Mouse (Mus musculus): ENCODE results near the gene Flvcr1.
A peak's percentile ranks its signal among the peaks of the same experiment; 100 is the strongest.
"Not testable (repeated sequence)": the region's sequence is repeated elsewhere in the genome, so short reads cannot be mapped to it uniquely, and the experiment has no call there.

The Flvcr1 gene

DNA sequence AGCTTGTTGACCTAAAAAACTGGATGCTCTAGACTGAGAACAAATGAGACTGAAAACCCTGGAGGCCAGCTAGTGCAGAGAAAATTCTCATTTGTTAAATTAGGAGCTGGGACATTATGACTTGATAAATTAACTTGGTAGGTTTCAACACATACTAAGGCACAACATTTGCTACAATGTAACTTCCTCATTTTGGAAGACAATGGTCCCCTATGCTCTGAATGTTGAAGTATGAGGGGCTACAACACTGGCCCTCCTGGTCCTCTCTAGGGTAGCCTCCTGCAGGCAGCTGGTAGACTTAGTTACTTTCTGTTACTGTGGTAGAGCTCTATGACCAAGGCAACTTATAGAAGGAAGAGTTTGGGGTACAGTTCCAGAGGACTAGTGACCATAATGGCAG is 15.4 kb upstream of the Flvcr1 start:
- DNase-seq (ENCODE audit: low read depth, low spot score): no peak

DNA sequence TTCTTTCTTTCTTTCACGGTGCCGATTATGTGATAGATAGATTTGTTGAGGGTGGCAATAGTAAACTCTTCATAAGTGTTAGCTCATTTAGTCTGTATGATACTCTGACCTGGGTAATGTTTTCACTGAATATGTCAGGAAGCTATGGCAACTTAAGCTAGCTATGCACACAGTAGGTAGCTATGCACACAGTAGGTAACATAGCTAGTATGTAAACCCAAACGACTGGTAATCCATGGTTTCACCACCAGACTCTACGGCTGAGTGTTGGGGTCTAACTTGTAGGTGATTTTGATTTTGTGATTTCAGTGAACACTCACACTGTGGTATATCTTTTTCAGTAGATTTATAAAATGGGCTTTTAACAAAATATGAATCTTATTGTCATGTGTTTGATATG is 12.0 kb upstream of the Flvcr1 start:
- no peak for DNase-seq (ENCODE audit: low read depth, low spot score)

- DNase-seq (ENCODE audit: low read depth, low spot score): no peak
These were observed 10.8 kb upstream of the Flvcr1 start, which contains the start of gene Spata45 for GRCm38 (mm10) chr1:191036554-191037334. Gene Spata45 (plus strand): TSS chr1:191036639.

- DNase-seq (ENCODE audit: low read depth, low spot score): peak; percentile 31
These were observed 9.7 kb upstream of the Flvcr1 start for GRCm38 (mm10) chr1:191035649-191036048.

DNA sequence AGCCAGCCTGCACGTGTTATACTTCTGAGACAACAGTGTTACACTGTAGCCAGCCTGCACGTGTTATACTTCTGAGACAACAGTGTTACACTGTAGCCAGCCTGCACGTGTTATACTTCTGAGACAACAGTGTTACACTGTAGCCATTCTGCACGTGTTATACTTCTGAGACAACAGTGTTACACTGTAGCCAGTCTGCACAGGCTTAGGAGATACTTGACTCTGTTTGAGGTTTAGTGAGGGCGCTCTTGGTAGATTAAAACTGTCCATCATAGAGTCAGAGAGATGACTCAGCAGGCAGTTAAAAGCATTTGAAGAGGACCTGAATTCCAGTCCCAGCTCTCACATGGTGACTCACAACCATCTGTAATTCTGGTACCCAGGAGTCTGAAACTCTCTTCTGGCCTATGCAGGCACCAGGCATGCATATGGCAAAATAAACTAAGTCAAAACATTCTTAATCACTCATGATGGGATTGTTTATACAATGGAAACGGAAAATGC is 5.0 kb upstream of the Flvcr1 start:
- DNase-seq (ENCODE audit: low read depth, low spot score): not testable (repeated sequence)

GRCm38 (mm10) chr1:191030182-191030581 is 4.2 kb upstream of the Flvcr1 start:
- DNase-seq (ENCODE audit: low read depth, low spot score): no peak

DNA sequence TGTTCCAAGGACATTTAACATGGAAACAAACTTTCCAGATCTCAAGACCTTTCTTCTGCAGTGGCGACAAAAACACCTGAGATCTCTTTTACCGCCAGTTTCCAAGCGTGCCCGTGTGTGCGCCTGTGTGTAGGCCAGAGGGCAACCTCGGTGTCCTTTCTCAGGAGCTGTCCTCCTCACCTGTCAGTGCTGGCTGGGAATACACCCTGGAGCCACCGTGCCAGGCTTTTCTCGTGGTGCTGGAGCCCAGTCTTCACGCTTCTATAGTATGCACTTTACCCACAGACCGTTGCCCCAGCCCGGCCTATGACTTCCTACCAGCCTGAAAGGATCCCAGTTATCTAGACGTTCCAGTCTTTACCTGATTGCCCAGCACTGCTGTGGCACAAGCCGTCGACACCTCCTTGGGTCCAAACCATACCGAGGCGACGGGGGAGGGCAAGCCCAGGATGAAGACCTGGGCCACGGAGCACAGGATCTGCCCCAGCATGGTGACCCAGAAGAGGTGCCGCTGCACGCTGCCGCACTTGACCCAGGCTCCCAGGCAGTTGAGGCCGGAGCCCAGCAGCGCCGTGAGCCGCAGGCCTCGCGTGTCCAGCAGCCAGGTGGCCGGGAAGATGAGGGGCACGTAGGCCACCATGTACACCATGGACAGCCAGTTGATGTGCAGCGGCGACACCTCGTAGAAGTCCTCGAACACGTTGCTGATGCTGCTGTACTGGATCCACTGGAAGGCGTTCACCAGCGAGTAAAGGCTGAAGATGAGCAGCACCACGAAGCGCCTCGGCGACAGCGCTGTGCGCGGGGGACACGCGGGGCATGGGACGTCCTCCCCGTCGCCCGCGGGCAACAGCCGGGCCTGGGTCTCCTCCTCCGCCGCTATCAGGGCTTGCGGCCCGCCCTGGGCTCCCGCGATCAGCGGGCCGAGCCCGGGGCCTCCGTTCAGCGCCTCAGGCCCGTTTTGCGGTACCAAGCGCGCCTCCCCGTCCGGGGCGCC is 644 bp downstream of the Flvcr1 start:
- DNase-seq (ENCODE audit: low read depth, low spot score): peak; percentile 35

DNA sequence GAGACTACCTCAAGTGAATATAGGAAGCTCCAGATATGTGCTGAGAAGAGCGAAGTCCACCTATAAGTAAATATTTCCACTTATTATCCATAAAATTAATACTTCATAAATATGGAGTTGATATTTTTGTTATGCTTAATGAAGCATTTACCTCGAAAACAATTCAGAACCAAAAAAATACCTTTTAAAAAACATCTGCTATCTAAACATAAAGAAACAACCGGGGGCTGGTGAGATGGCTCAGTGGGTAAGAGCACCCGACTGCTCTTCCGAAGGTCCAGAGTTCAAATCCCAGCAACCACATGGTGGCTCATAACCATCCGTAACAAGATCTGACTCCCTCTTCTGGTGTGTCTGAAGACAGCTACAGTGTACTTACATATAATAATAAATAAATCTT is 2.2 kb downstream of the Flvcr1 start:
- not testable (repeated sequence) for DNase-seq (ENCODE audit: low read depth, low spot score)

GRCm38 (mm10) chr1:191023140-191023539 is 2.8 kb downstream of the Flvcr1 start:
- no peak for DNase-seq (ENCODE audit: low read depth, low spot score)

GRCm38 (mm10) chr1:191021016-191021415 is 4.9 kb downstream of the Flvcr1 start:
- DNase-seq (ENCODE audit: low read depth, low spot score): no peak

- no peak for DNase-seq (ENCODE audit: low read depth, low spot score)
These were observed 5.6 kb downstream of the Flvcr1 start for GRCm38 (mm10) chr1:191020217-191020924.

- DNase-seq (ENCODE audit: low read depth, low spot score): no peak
These were observed 6.2 kb downstream of the Flvcr1 start for GRCm38 (mm10) chr1:191019803-191020202.

DNA sequence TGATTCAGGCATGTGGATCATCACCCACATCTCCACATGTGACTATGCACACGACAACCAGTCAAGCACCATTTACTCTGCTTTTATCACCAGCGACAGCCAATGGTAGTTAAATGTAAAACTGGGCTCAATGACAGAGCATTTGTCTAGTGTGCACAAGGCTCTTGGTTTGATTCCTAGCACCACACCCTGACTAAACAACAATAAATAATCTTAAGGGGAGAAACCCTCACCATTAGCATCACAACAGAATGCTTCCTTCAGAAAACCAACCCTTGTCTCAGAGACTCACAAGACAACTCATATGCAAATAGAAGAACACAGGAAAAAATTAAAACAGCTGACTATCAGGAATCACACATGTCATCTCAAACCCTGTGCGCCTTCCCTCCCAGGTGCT is 11.7 kb downstream of the Flvcr1 start:
- DNase-seq (ENCODE audit: low read depth, low spot score): no peak

DNA sequence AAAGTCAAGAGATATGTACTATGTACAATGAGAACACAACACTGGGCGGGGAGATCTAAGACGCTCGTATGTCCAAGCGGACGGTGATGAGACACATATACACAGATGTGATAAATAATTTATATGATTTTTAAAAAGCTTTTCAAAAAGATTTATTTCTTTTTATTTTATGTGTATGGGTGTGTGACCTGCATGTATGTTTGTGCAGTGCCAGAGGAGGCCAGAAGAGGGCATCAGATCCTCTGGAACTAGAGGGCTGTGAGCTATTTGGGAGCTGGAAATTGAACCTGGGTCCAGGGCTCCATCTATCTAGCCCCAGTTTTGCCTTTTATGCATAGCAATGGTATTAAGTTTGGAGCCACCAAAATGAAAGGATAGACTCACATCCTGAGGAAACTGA is 17.3 kb downstream of the Flvcr1 start:
- no peak for DNase-seq (ENCODE audit: low read depth, low spot score)

- no peak for DNase-seq (ENCODE audit: low read depth, low spot score)
These were observed 23.8 kb downstream of the Flvcr1 start for GRCm38 (mm10) chr1:191002201-191002600.

DNA sequence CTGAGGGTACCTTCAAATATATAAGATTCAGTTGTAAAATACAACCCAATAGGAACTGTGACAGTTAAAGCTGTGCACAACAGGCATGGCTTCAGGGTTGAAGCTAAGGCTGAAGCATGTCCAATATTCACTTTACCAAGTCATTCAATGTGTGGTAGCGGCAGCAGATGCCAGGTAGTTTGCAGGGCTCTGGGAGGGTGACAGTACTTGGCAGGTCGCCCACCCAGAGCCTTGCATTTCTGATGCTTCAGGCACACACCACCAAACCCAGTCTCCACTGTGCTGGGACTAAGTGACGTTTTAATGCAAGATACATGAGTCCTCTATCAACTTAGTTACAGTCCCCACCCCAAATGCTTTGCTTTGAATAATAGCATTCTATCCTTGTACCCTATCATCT is 25.3 kb downstream of the Flvcr1 start:
- DNase-seq (ENCODE audit: low read depth, low spot score): no peak

- no peak for DNase-seq (ENCODE audit: low read depth, low spot score)
These were observed 27.9 kb downstream of the Flvcr1 start for GRCm38 (mm10) chr1:190998027-190998426.

GRCm38 (mm10) chr1:190996346-190996877 is 29.5 kb downstream of the Flvcr1 start:
- DNase-seq (ENCODE audit: low read depth, low spot score): no peak

GRCm38 (mm10) chr1:190995548-190995947 is 30.4 kb downstream of the Flvcr1 start:
- no peak for DNase-seq (ENCODE audit: low read depth, low spot score)

DNA sequence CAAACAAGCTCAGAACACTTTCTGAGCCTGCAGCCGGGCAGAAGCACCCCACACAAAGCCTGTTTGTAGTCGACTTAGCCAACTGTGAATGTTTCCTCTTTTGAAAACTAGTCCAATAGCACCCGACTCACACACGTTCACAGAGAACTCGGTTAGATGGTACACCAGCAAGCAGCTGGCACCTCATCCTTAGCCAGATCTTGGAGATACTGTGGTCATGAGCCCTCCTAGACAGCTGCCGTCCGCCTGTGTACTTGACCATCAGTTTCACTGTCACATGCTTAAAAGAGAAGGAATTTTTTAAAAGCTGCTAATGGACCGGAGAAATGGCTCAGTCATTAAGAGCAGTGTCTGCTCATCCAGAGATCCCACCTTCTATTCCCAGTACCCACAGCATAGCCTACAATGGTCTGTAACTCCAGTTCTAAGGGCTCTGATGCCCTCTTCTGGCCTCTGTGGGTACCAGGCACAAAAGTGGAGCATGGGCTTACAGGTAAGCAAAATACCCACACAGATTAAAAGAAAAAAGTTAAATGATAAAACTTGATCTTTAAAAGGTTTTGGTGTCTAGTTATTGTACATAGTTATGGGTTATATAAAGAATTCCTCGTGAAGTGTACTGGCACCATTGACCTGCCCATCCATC is 36.4 kb downstream of the Flvcr1 start:
- DNase-seq (ENCODE audit: low read depth, low spot score): no peak

DNA sequence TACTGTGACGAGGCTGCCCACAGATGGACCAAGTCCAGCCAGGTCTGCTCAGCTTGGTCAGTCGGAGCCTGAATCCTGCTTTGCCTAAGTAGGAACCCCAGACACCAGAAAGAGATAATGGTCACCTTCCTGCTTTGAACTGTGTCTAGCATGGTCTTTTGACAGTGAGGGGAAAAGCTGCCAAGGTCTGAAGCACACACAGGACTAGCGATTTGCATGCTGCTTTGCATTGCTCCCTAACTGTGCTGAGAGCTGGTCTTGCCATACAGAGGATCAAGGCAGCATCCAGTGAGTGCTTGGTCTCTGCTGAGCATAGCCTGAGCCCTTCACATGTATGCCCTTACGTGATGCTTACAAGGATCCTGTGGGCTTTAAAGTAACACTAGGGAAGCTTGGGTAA is 44.5 kb downstream of the Flvcr1 start:
- DNase-seq (ENCODE audit: low read depth, low spot score): no peak

Data from mesoderm, embryonic 11.5 days (tissue).